Comparison of ENCODE assay signal across 9 mouse cellular contexts in genomic region chr16:38668871-38669675, GRCm38 (mm10). TPM values are rescaled to one million over a fixed set of nuclear protein-coding genes. Genes with fewer than 3 reads are reported as not detected.
DNase-seq lines count a peak whose midpoint lies in the region; ATAC-seq and TF ChIP-seq lines count a peak whose summit lies in the region.
"Had no signal": no experiment of that assay in that cellular context is flagged by ENCODE, and none has a peak within 500 bp of the region (broad histone marks: within the 10 kb centered on the region; RNA-seq: fewer than 3 reads in every experiment).

No protein-coding gene starts in this region.

- no peaks in the 10 kb centered on the region for H3K4me1 ChIP-seq in kidney, adult 2 months (ENCODE audit: control insufficient read depth, insufficient read depth, low read length)
- H3K4me1 ChIP-seq in kidney, embryonic 14.5 days (ENCODE audit: control insufficient read depth, insufficient read depth, low read length), result no peaks in the 10 kb centered on the region
- H3K4me1 ChIP-seq in heart, postnatal 0 days (ENCODE audit: control insufficient read depth, insufficient read depth), result peaks cover 75% of the 10 kb centered on the region

- no peak for TF ChIP-seq EP300 in heart, postnatal 0 days (IDR thresholded peaks at IDR 0.05; ENCODE audit: low read depth)

- DNase-seq in kidney, adult 2 months, result peak; percentile 85
- DNase-seq in cerebellum, postnatal 25 days, result peak; percentile 34 to 57
- DNase-seq in heart, postnatal 0 days (ENCODE audit: low spot score), result no peak
- peak; percentile 63 for DNase-seq in lung, postnatal 14 days
- no peak for DNase-seq in urinary bladder, postnatal 10 days (ENCODE audit: low spot score)
- no peak for DNase-seq in urinary bladder, postnatal 36 days (ENCODE audit: low spot score in 2 of 2)

- no peak for ATAC-seq in kidney, embryonic 14.5 days (ENCODE audit: low FRiP score, low TSS enrichment)
- no peak for ATAC-seq in heart, postnatal 0 days (ENCODE audit: insufficient read depth, low read depth)
- no peak for ATAC-seq in frontal cortex, adult (ENCODE audit: low TSS enrichment)

- no peaks in the 10 kb centered on the region for H3K9me3 ChIP-seq in kidney, embryonic 14.5 days (ENCODE audit: control insufficient read depth, low read length)
- no peaks in the 10 kb centered on the region for H3K9me3 ChIP-seq in heart, postnatal 0 days (replicated peaks; ENCODE audit: control insufficient read depth, low read length)
- H3K9me3 ChIP-seq: G1E had no signal

- H3K36me3 ChIP-seq in kidney, adult 2 months (ENCODE audit: control insufficient read depth, insufficient read depth, low read length), result no peaks in the 10 kb centered on the region
- H3K36me3 ChIP-seq in kidney, embryonic 14.5 days (ENCODE audit: control insufficient read depth, insufficient read depth, low read length), result no peaks in the 10 kb centered on the region
- no peaks in the 10 kb centered on the region for H3K36me3 ChIP-seq in heart, postnatal 0 days (replicated peaks; ENCODE audit: control insufficient read depth, insufficient read depth, low read length)
- H3K36me3 ChIP-seq: G1E had no signal

- no peaks in the 10 kb centered on the region for H3K27me3 ChIP-seq in kidney, adult 2 months (replicated peaks; ENCODE audit: control insufficient read depth, insufficient read depth, low read length)
- no peaks in the 10 kb centered on the region for H3K27me3 ChIP-seq in kidney, embryonic 14.5 days (ENCODE audit: control insufficient read depth, insufficient read depth, low read length)
- no peaks in the 10 kb centered on the region for H3K27me3 ChIP-seq in heart, postnatal 0 days (ENCODE audit: control insufficient read depth, insufficient read depth, low read length)

- no peak overlapping the region for H3K9ac ChIP-seq in kidney, embryonic 14.5 days (ENCODE audit: low read depth, low read length)
- H3K9ac ChIP-seq in heart, postnatal 0 days (replicated peaks; ENCODE audit: low read depth, low read length), result no peak overlapping the region

- no peak overlapping the region for H3K4me3 ChIP-seq in kidney, adult 2 months (ENCODE audit: insufficient read depth, low read depth, low read length)
- no peak overlapping the region for H3K4me3 ChIP-seq in kidney, embryonic 14.5 days (ENCODE audit: low read length)
- no peak overlapping the region for H3K4me3 ChIP-seq in heart, postnatal 0 days (ENCODE audit: low read depth, low read length)

- WGBS in kidney, adult 2 months, result 64% methylated on average over 8 of the region's 8 CpGs
- 86% methylated on average over 8 of the region's 8 CpGs for WGBS in kidney, embryonic 14.5 days
- WGBS in heart, postnatal 0 days, result 64% methylated on average over 8 of the region's 8 CpGs

- TF ChIP-seq POLR2A in kidney, adult 2 months (IDR thresholded peaks at IDR 0.05; ENCODE audit: low read depth, low read length), result no peak

- H3K4me2 ChIP-seq in kidney, embryonic 14.5 days (replicated peaks; ENCODE audit: low read depth, low read length), result no peak overlapping the region
- no peak overlapping the region for H3K4me2 ChIP-seq in heart, postnatal 0 days (ENCODE audit: low read depth, low read length)

- no peak overlapping the region for H3K27ac ChIP-seq in kidney, adult 2 months (ENCODE audit: insufficient read depth, low read depth, low read length)
- H3K27ac ChIP-seq in kidney, embryonic 14.5 days (ENCODE audit: low read depth, low read length), result no peak overlapping the region
- peak overlapping the region; percentile 74 for H3K27ac ChIP-seq in heart, postnatal 0 days (ENCODE audit: low read depth)

- no peak for TF ChIP-seq CTCF in kidney, adult 2 months (conservative IDR thresholded peaks at IDR 0.05; ENCODE audit: insufficient read depth, insufficient read length, low read depth, low read length)
- TF ChIP-seq CTCF in heart, postnatal 0 days (IDR thresholded peaks at IDR 0.05; ENCODE audit: low read depth), result no peak

RNA-seq across cellular contexts. Expression of gene Arhgap31, which starts 44.0 kb away (rescaled TPM):
- polyA plus RNA-seq in kidney, adult 2 months (2012; rRNA removed), result 5.8 and 6.9 TPM in 2 replicates
- polyA plus RNA-seq in kidney, embryonic 14.5 days (2014; fragmentation: Nextera tagmentation; extraction: Ambion mirVana), result 7.3 and 10.0 TPM in 2 replicates
- 60.6 and 63.5 TPM in 2 replicates for total RNA-seq in heart, postnatal 0 days (2014; rRNA removed; ENCODE audit: low replicate concordance)
- polyA plus RNA-seq in heart, postnatal 0 days (2015; fragmentation: Nextera tagmentation; extraction: Ambion mirVana), result 15.0 and 15.7 TPM in 2 replicates

Comparison
In these comparisons a context has a peak if more than half of its experiments do, and no peak if none do; other contexts are left out.
1. DNase-seq: peak in kidney, adult 2 months (single experiment), cerebellum, postnatal 25 days (2 of 2) and lung, postnatal 14 days (single experiment); none in heart, postnatal 0 days (single experiment), urinary bladder, postnatal 10 days (single experiment) and urinary bladder, postnatal 36 days (0 of 2).